Mouse (Mus musculus) G1E (cell line): ENCODE results near the gene Tent4a.

Experiments used
- CTCF ChIP-seq: IDR thresholded peaks from 2 replicates; pipeline ENCODE4 v1.5.1; 2012; ENCODE audit warnings: low read depth, low read length, inconsistent platforms, mixed read lengths
- GATA1 ChIP-seq: IDR thresholded peaks from 2 replicates; pipeline ENCODE4 v1.6.1; 2012; ENCODE audit warnings: borderline replicate concordance, low read length, inconsistent platforms, mixed read lengths
- GATA2 ChIP-seq: IDR thresholded peaks from 2 replicates; pipeline ENCODE4 v1.6.1; 2012; ENCODE audit warnings: low read depth, low read length, inconsistent platforms, borderline replicate concordance
- POLR2AphosphoS5 ChIP-seq: IDR thresholded peaks from 2 replicates; pipeline ENCODE4 v1.6.1; 2012; ENCODE audit warnings: low read depth, low read length, inconsistent platforms; ENCODE audit not compliant: insufficient replicate concordance

DNA sequence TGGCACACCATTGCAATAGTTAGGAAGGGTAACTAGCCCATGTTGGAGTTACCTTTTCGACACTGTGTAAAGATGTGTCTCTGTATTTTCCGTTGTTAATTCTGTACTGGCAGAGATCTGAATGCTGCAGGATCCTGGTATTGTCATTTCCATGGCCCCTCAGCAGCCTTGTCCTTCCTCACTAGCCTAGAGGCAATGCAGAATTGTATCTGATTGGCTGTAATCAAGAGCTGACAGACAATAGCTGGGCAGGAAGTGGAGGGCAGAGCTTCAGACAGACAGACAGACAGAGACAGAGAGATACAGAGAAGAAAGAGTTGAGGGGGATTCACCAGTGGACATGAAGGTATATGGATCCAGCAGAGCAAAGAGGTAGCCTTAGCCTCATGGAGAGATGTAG lies 75.5 kb downstream of the Tent4a start:
- TF ChIP-seq CTCF, result no peak
- TF ChIP-seq POLR2AphosphoS5, result no peak
- no peak for TF ChIP-seq GATA1
- TF ChIP-seq GATA2, result no peak
